Mouse (Mus musculus) heart, embryonic 15.5 days (tissue): ENCODE data around the gene Magi1. TPM values are rescaled to one million over a fixed set of nuclear protein-coding genes. Genes with fewer than 3 reads are reported as not detected.

Experiments used
- ATAC-seq: fragments of 200-750 bp; cut with Nextera tagmentation; replicated peaks from 2 replicates; pipeline ENCODE4 v1.8.0; 2017; ENCODE audit warnings: low read depth, moderate TSS enrichment; ENCODE audit not compliant: insufficient number of reproducible peaks, insufficient read depth, low FRiP score
- H3K27ac ChIP-seq: fragments of 300-500 bp; sonication (generic); 2 replicates; pipeline ENCODE4 v1.5.1; 2015; ENCODE audit warnings: mild to moderate bottlenecking, inconsistent platforms
- H3K27me3 ChIP-seq: fragments of 300-500 bp; sonication (generic); 2 replicates; pipeline ENCODE4 v1.6.1; 2015; ENCODE audit warnings: inconsistent platforms
- H3K36me3 ChIP-seq: fragments of 300-500 bp; sonication (generic); 2 replicates; pipeline ENCODE4 v1.6.1; 2015; ENCODE audit warnings: mild to moderate bottlenecking, inconsistent platforms
- H3K4me1 ChIP-seq: fragments of 300-500 bp; sonication (generic); replicated peaks from 2 replicates; pipeline ENCODE4 v1.6.1; 2015; ENCODE audit warnings: inconsistent platforms
- H3K4me2 ChIP-seq: fragments of 300-500 bp; sonication (generic); 2 replicates; pipeline ENCODE4 v1.6.1; 2015; ENCODE audit warnings: inconsistent platforms, mild to moderate bottlenecking, moderate library complexity
- H3K4me3 ChIP-seq: fragments of 300-500 bp; sonication (generic); 2 replicates; pipeline ENCODE4 v1.5.1; 2015; ENCODE audit warnings: mild to moderate bottlenecking, inconsistent platforms
- H3K9ac ChIP-seq: fragments of 300-500 bp; sonication (generic); 2 replicates; pipeline ENCODE4 v1.6.1; 2015; ENCODE audit warnings: mild to moderate bottlenecking, inconsistent platforms
- H3K9me3 ChIP-seq: fragments of 300-500 bp; sonication (generic); replicated peaks from 2 replicates; pipeline ENCODE4 v1.6.1; 2016; ENCODE audit warnings: inconsistent platforms
- WGBS: fragments of 180-500 bp; shearing (Covaris S2); methylation state at CpG from one replicate; pipeline ENCODE4 v1.1.7; 2015; ENCODE audit warnings: mixed read lengths; 5-methylcytosine and 5-hydroxymethylcytosine counted together
- polyA plus RNA-seq: library from polyadenylated mRNA; unstranded; fragments of >200 nt; fragmentation: Nextera tagmentation; extraction: Ambion mirVana; gene quantifications from 2 replicates; pipeline ENCODE4 v1.2.1, GENCODE M21; 2015

Gene Magi1
- polyA plus RNA-seq, 1 experiment from 2014 or later = 7.5 TPM

- Histone ChIP-seq H3K4me1 (peaks cover 10% of the 10 kb centered on the region; the same call in 1 of the 2 replicates), H3K4me3 (no peak overlapping the region), H3K27me3 (no peaks in the 10 kb centered on the region), H3K9me3 (no peaks in the 10 kb centered on the region), H3K27ac (no peak overlapping the region), H3K36me3 (no peaks in the 10 kb centered on the region), H3K9ac (no peak overlapping the region), H3K4me2 (no peak overlapping the region)
- ATAC-seq = no peak
- 38% methylated on average over 5 of the region's 5 CpGs for WGBS
Observed at GRCm38 (mm10) chr6:93844576-93844975, 439.1 kb downstream of the Magi1 start.

- WGBS = 88% methylated on average over 4 of the region's 4 CpGs
Observed at GRCm38 (mm10) chr6:93838398-93838797, 445.3 kb downstream of the Magi1 start.

GRCm38 (mm10) chr6:93836585-93836984 is 447.1 kb downstream of the Magi1 start:
- no peak overlapping the region for H3K27ac ChIP-seq
- no peaks in the 10 kb centered on the region for H3K36me3 ChIP-seq
- H3K9me3 ChIP-seq = no peaks in the 10 kb centered on the region
- no peak overlapping the region for H3K9ac ChIP-seq
- H3K4me1 ChIP-seq = peaks cover 23% of the 10 kb centered on the region
- no peak for ATAC-seq
- H3K27me3 ChIP-seq = no peaks in the 10 kb centered on the region
- H3K4me2 ChIP-seq = no peak overlapping the region
- H3K4me3 ChIP-seq = no peak overlapping the region
- WGBS = 90% methylated on average over 5 of the region's 5 CpGs

More at GRCm38 (mm10) chr6:93838398-93838797, 445.3 kb downstream of the Magi1 start:
- Histone ChIP-seq H3K36me3 (no peaks in the 10 kb centered on the region), H3K27ac (no peak overlapping the region), H3K27me3 (no peaks in the 10 kb centered on the region), H3K4me3 (no peak overlapping the region), H3K4me1 (peaks cover 10% of the 10 kb centered on the region), H3K9ac (no peak overlapping the region), H3K4me2 (no peak overlapping the region), H3K9me3 (no peaks in the 10 kb centered on the region)
- no peak for ATAC-seq

- 42% methylated on average over 4 of the region's 4 CpGs for WGBS
- no peak overlapping the region for H3K4me2 ChIP-seq
Observed at GRCm38 (mm10) chr6:93835211-93835610, 448.5 kb downstream of the Magi1 start.

GRCm38 (mm10) chr6:93828262-93828661 is 455.5 kb downstream of the Magi1 start:
- Histone ChIP-seq H3K36me3 (no peaks in the 10 kb centered on the region), H3K27ac (no peak overlapping the region), H3K4me1 (peaks cover 21% of the 10 kb centered on the region), H3K27me3 (no peaks in the 10 kb centered on the region), H3K9ac (no peak overlapping the region), H3K4me3 (no peak overlapping the region), H3K4me2 (no peak overlapping the region), H3K9me3 (no peaks in the 10 kb centered on the region)
- no peak for ATAC-seq
- WGBS = 68% methylated on average over 6 of the region's 6 CpGs

More at GRCm38 (mm10) chr6:93835211-93835610, 448.5 kb downstream of the Magi1 start:
- no peak overlapping the region for H3K4me3 ChIP-seq
- H3K27ac ChIP-seq = no peak overlapping the region
- no peak overlapping the region for H3K9ac ChIP-seq
- no peaks in the 10 kb centered on the region for H3K9me3 ChIP-seq
- no peaks in the 10 kb centered on the region for H3K36me3 ChIP-seq
- H3K4me1 ChIP-seq = peaks cover 25% of the 10 kb centered on the region
- H3K27me3 ChIP-seq = no peaks in the 10 kb centered on the region
- no peak for ATAC-seq

GRCm38 (mm10) chr6:93826875-93827274 is 456.8 kb downstream of the Magi1 start:
- Histone ChIP-seq H3K4me3 (no peak overlapping the region), H3K27ac (no peak overlapping the region), H3K4me1 (peaks cover 12% of the 10 kb centered on the region), H3K36me3 (no peaks in the 10 kb centered on the region), H3K4me2 (no peak overlapping the region), H3K27me3 (no peaks in the 10 kb centered on the region), H3K9ac (no peak overlapping the region), H3K9me3 (no peaks in the 10 kb centered on the region)
- 29% methylated on average over 4 of the region's 4 CpGs for WGBS
- no peak for ATAC-seq

GRCm38 (mm10) chr6:93822221-93822897 is 461.4 kb downstream of the Magi1 start:
- Histone ChIP-seq H3K9me3 (no peaks in the 10 kb centered on the region), H3K4me2 (no peak overlapping the region), H3K4me1 (peaks cover 8% of the 10 kb centered on the region), H3K4me3 (no peak overlapping the region), H3K36me3 (no peaks in the 10 kb centered on the region), H3K27me3 (no peaks in the 10 kb centered on the region), H3K27ac (no peak overlapping the region), H3K9ac (no peak overlapping the region)
- WGBS = 88% methylated on average over 9 of the region's 9 CpGs
- ATAC-seq = no peak

- Histone ChIP-seq H3K36me3 (no peaks in the 10 kb centered on the region), H3K27ac (no peak overlapping the region), H3K9ac (no peak overlapping the region), H3K4me2 (no peak overlapping the region), H3K27me3 (no peaks in the 10 kb centered on the region), H3K4me1 (peaks cover 6% of the 10 kb centered on the region), H3K9me3 (no peaks in the 10 kb centered on the region), H3K4me3 (no peak overlapping the region)
- ATAC-seq = no peak
- WGBS = 72% methylated on average over 7 of the region's 7 CpGs
Observed at GRCm38 (mm10) chr6:93821512-93821911, 462.2 kb downstream of the Magi1 start.

- Histone ChIP-seq H3K27ac (no peak overlapping the region), H3K4me1 (peaks cover 6% of the 10 kb centered on the region), H3K4me2 (no peak overlapping the region), H3K9me3 (no peaks in the 10 kb centered on the region), H3K36me3 (no peaks in the 10 kb centered on the region), H3K4me3 (no peak overlapping the region), H3K9ac (no peak overlapping the region), H3K27me3 (no peaks in the 10 kb centered on the region)
- 52% methylated on average over 6 of the region's 6 CpGs for WGBS
- no peak; the same call in 1 of the 2 replicates for ATAC-seq
Observed at GRCm38 (mm10) chr6:93819888-93820287, 463.8 kb downstream of the Magi1 start.

- Histone ChIP-seq H3K36me3 (no peaks in the 10 kb centered on the region), H3K4me3 (no peak overlapping the region), H3K9ac (no peak overlapping the region), H3K4me1 (peaks cover 6% of the 10 kb centered on the region), H3K27ac (no peak overlapping the region), H3K4me2 (no peak overlapping the region), H3K9me3 (no peaks in the 10 kb centered on the region), H3K27me3 (no peaks in the 10 kb centered on the region)
- ATAC-seq = no peak
- WGBS = 95% methylated on average over 4 of the region's 4 CpGs
Observed at GRCm38 (mm10) chr6:93819282-93819681, 464.4 kb downstream of the Magi1 start.

- no peaks in the 10 kb centered on the region for H3K36me3 ChIP-seq
- no peaks in the 10 kb centered on the region for H3K9me3 ChIP-seq
- H3K4me3 ChIP-seq = no peak overlapping the region
- peaks cover 6% of the 10 kb centered on the region for H3K4me1 ChIP-seq
- 70% methylated on average over 4 of the region's 4 CpGs for WGBS
- H3K27ac ChIP-seq = no peak overlapping the region
- no peak overlapping the region for H3K4me2 ChIP-seq
- ATAC-seq = no peak
- H3K9ac ChIP-seq = no peak overlapping the region
- H3K27me3 ChIP-seq = no peaks in the 10 kb centered on the region
Observed at GRCm38 (mm10) chr6:93818494-93818893, 465.2 kb downstream of the Magi1 start.

- no peaks in the 10 kb centered on the region for H3K36me3 ChIP-seq
- WGBS = 68% methylated on average over 5 of the region's 5 CpGs
- H3K4me1 ChIP-seq = peaks cover 12% of the 10 kb centered on the region
- H3K9me3 ChIP-seq = no peaks in the 10 kb centered on the region
- H3K9ac ChIP-seq = no peak overlapping the region
- no peak overlapping the region for H3K4me2 ChIP-seq
- H3K27me3 ChIP-seq = no peaks in the 10 kb centered on the region
- H3K27ac ChIP-seq = no peak overlapping the region
- no peak for ATAC-seq
- no peak overlapping the region for H3K4me3 ChIP-seq
Observed at GRCm38 (mm10) chr6:93805407-93805936, 478.2 kb downstream of the Magi1 start.
